Mouse (Mus musculus) midbrain, postnatal 0 days (tissue): Measurements from ENCODE around the gene E130308A19Rik. TPM values are rescaled to one million over a fixed set of nuclear protein-coding genes. Genes with fewer than 3 reads are reported as not detected.

Experiments used
- ATAC-seq: fragments of 200-750 bp; cut with Nextera tagmentation; 2 replicates; pipeline ENCODE4 v1.8.0; 2017; ENCODE audit warnings: moderate number of reproducible peaks, mild to moderate bottlenecking, moderate TSS enrichment, moderate library complexity; ENCODE audit not compliant: low FRiP score
- DNase-seq: peaks from one replicate; pipeline ENCODE4 v3.0.0-alpha.2; 2015; ENCODE audit warnings: low spot score
- H3K27ac ChIP-seq: fragments of 300-500 bp; sonication (generic); 2 replicates; pipeline ENCODE4 v1.5.1; 2014; ENCODE audit warnings: low read depth, mild to moderate bottlenecking, low read length, mixed read lengths
- H3K27me3 ChIP-seq: fragments of 300-500 bp; sonication (generic); 2 replicates; pipeline ENCODE4 v1.6.1; 2014; ENCODE audit warnings: low read length, control low read depth, mixed read lengths; ENCODE audit not compliant: insufficient read depth
- H3K36me3 ChIP-seq: fragments of 300-500 bp; sonication (generic); 2 replicates; pipeline ENCODE4 v1.6.1; 2014; ENCODE audit warnings: low read length, control low read depth, mixed read lengths; ENCODE audit not compliant: insufficient read depth
- H3K4me1 ChIP-seq: fragments of 300-500 bp; sonication (generic); 2 replicates; pipeline ENCODE4 v1.6.1; 2014; ENCODE audit warnings: mild to moderate bottlenecking, control low read depth, antibody characterized with exemption, low read length, mixed read lengths; ENCODE audit not compliant: insufficient read depth
- H3K4me2 ChIP-seq: fragments of 300-500 bp; sonication (generic); 2 replicates; pipeline ENCODE4 v1.6.1; 2014; ENCODE audit warnings: low read depth, mild to moderate bottlenecking, low read length, mixed read lengths; ENCODE audit not compliant: poor library complexity, severe bottlenecking
- H3K4me3 ChIP-seq: fragments of 300-500 bp; sonication (generic); 2 replicates; pipeline ENCODE4 v1.5.1; 2014; ENCODE audit warnings: low read depth, mild to moderate bottlenecking, low read length, moderate library complexity
- H3K9ac ChIP-seq: fragments of 300-500 bp; sonication (generic); replicated peaks from 2 replicates; pipeline ENCODE4 v1.6.1; 2014; ENCODE audit warnings: mild to moderate bottlenecking, low read length, moderate library complexity, mixed read lengths; ENCODE audit not compliant: poor library complexity, severe bottlenecking
- H3K9me3 ChIP-seq: fragments of 300-500 bp; sonication (generic); 2 replicates; pipeline ENCODE4 v1.6.1; 2016; ENCODE audit warnings: low read length, control low read depth
- CTCF ChIP-seq: IDR thresholded peaks from 2 replicates; pipeline ENCODE4 v1.5.1; 2016; ENCODE audit warnings: antibody characterized with exemption, mild to moderate bottlenecking
- WGBS: fragments of 180-500 bp; shearing (Covaris S2); extraction: QIAGEN DNeasy Blood & Tissue Kit; methylation state at CpG from one replicate; pipeline ENCODE4 v1.1.7; 2014; 5-methylcytosine and 5-hydroxymethylcytosine counted together
- polyA plus RNA-seq: library from polyadenylated mRNA; unstranded; fragments of >200 nt; fragmentation: Nextera tagmentation; extraction: Ambion mirVana; gene quantifications from 2 replicates; pipeline ENCODE4 v1.2.1, GENCODE M21; 2015
- total RNA-seq: library from RNA; depleted of rRNA; stranded (reverse); fragments of >200 nt; gene quantifications from 2 replicates; pipeline ENCODE4 v1.2.3, GENCODE M21; 2014

Gene E130308A19Rik
- total and polyA plus RNA-seq, 2 experiments from 2014 or later = 27.9 to 33.5 TPM

- H3K4me3 ChIP-seq = no peak overlapping the region
- H3K9me3 ChIP-seq = no peaks in the 10 kb centered on the region
- no peak overlapping the region for H3K4me2 ChIP-seq
- DNase-seq = no peak
- H3K27me3 ChIP-seq = no peaks in the 10 kb centered on the region
- H3K36me3 ChIP-seq = 0 out of 2 replicates have a peak, but pooled peaks cover 1% of the 10 kb centered on the region
- no peak for TF ChIP-seq CTCF
- H3K4me1 ChIP-seq = no peaks in the 10 kb centered on the region
- H3K27ac ChIP-seq = no peak overlapping the region
- no peak for ATAC-seq
- WGBS = 81% methylated on average over 12 of the region's 12 CpGs
- no peak overlapping the region for H3K9ac ChIP-seq
Observed at GRCm38 (mm10) chr4:59757452-59758435, 131.7 kb downstream of the E130308A19Rik start.

- Histone ChIP-seq H3K9me3 (no peaks in the 10 kb centered on the region), H3K4me1 (no peaks in the 10 kb centered on the region), H3K4me3 (no peak overlapping the region), H3K27me3 (no peaks in the 10 kb centered on the region), H3K4me2 (no peak overlapping the region), H3K27ac (no peak overlapping the region), H3K36me3 (no peaks in the 10 kb centered on the region), H3K9ac (no peak overlapping the region)
- DNase-seq (no peak), ATAC-seq (no peak)
- 0 out of 2 replicates have a peak, but pooled peaks have one; percentile 11 for TF ChIP-seq CTCF
- 79% methylated on average over 4 of the region's 4 CpGs for whole genome bisulfite sequencing
Observed at GRCm38 (mm10) chr4:59760016-59760415, 134.0 kb downstream of the E130308A19Rik start.

- Histone ChIP-seq H3K9me3 (no peaks in the 10 kb centered on the region), H3K36me3 (no peaks in the 10 kb centered on the region), H3K27me3 (no peaks in the 10 kb centered on the region), H3K9ac (no peak overlapping the region), H3K4me2 (no peak overlapping the region), H3K27ac (no peak overlapping the region), H3K4me3 (no peak overlapping the region), H3K4me1 (no peaks in the 10 kb centered on the region)
- peak; percentile 74 for TF ChIP-seq CTCF
- no peak for ATAC-seq
- WGBS = 59% methylated on average over 10 of the region's 10 CpGs
- DNase-seq = peak; percentile 51
Observed at GRCm38 (mm10) chr4:59760636-59761364, 134.8 kb downstream of the E130308A19Rik start.

GRCm38 (mm10) chr4:59761365-59761729 is 135.3 kb downstream of the E130308A19Rik start:
- Histone ChIP-seq H3K27ac (no peak overlapping the region), H3K9ac (no peak overlapping the region), H3K27me3 (no peaks in the 10 kb centered on the region), H3K4me2 (no peak overlapping the region), H3K4me3 (no peak overlapping the region), H3K36me3 (no peaks in the 10 kb centered on the region), H3K9me3 (no peaks in the 10 kb centered on the region), H3K4me1 (no peaks in the 10 kb centered on the region)
- 85% methylated on average over 4 of the region's 4 CpGs for WGBS
- TF ChIP-seq CTCF = no peak
- DNase-seq = no peak
- no peak for ATAC-seq

- H3K9ac ChIP-seq = no peak overlapping the region
- H3K27me3 ChIP-seq = no peaks in the 10 kb centered on the region
- no peak overlapping the region for H3K4me2 ChIP-seq
- 0 out of 2 replicates have a peak, but pooled peaks cover under 1% of the 10 kb centered on the region for H3K36me3 ChIP-seq
- no peak for TF ChIP-seq CTCF
- no peaks in the 10 kb centered on the region for H3K9me3 ChIP-seq
- WGBS = 70% methylated on average over 7 of the region's 7 CpGs
- DNase-seq = no peak
- no peak overlapping the region for H3K4me3 ChIP-seq
- peak overlapping the region; percentile 26; the same call in 1 of the 2 replicates for H3K27ac ChIP-seq
- no peak for ATAC-seq
- H3K4me1 ChIP-seq = no peaks in the 10 kb centered on the region
Observed at GRCm38 (mm10) chr4:59764950-59765349, 138.9 kb downstream of the E130308A19Rik start.
